Mouse (Mus musculus): ENCODE data around the gene F10. TPM values are rescaled to one million over a fixed set of nuclear protein-coding genes. Genes with fewer than 3 reads are reported as not detected.

F10 gene
- polyA plus RNA-seq, 2 experiments = 43.2 to 70.8 TPM

- no peak overlapping the region for H3K27ac ChIP-seq
- H3K9ac ChIP-seq (replicated peaks) = no peak overlapping the region
- no peak for TF ChIP-seq EP300 (IDR thresholded peaks at IDR 0.05; ENCODE audit: low read depth)
- no peaks in the 10 kb centered on the region for H3K27me3 ChIP-seq (ENCODE audit: control insufficient read depth, insufficient read depth, low read length)
- H3K4me2 ChIP-seq (ENCODE audit: low read depth) = no peak overlapping the region
- H3K36me3 ChIP-seq (replicated peaks; ENCODE audit: control insufficient read depth, insufficient read depth, low read depth) = no peaks in the 10 kb centered on the region
- ATAC-seq (ENCODE audit: insufficient read depth) (no peak), DNase-seq (ENCODE audit: low read depth in 3 of 3, low spot score in 3 of 3) (no peak)
- no peaks in the 10 kb centered on the region for H3K4me1 ChIP-seq (replicated peaks; ENCODE audit: control insufficient read depth in 2 of 2, insufficient read depth in 2 of 2, low read length in 1 of 2)
- 51% methylated on average over 5 of the region's 5 CpGs for WGBS (ENCODE audit: insufficient replicate concordance)
- H3K9me3 ChIP-seq (ENCODE audit: control insufficient read depth, low read length) = no peaks in the 10 kb centered on the region
- no peak overlapping the region for H3K4me3 ChIP-seq (ENCODE audit: insufficient read depth in 1 of 2, low read depth in 2 of 2, low read length in 2 of 2)
Observed at GRCm38 (mm10) chr8:12995481-12995880, 41.6 kb upstream of the F10 start.

DNA sequence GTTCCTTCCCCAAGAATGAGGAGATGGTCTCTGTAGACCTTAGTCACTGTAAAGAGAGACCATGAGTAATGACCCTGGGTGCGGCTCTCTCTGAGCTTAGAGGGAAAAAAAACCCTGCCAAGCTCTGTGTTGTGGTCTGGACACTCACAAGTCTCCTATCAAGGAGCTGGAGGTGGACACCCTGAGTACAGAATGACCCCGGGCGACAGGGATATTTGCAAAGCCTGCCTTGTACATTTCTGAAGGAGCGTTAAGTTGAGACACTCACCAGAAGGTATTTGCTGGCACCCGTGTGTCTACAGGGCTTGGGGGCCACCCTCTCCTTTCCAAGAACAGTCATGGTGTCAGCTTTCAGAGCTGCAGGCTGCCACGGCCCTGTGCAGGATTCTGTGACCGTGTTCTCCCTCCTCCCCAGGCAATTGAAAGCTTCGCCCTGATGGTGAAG is 40.3 kb upstream of the F10 start:
- no peak overlapping the region for H3K4me3 ChIP-seq (ENCODE audit: insufficient read depth in 1 of 2, low read depth in 2 of 2, low read length in 2 of 2)
- H3K4me2 ChIP-seq (ENCODE audit: low read depth) = no peak overlapping the region
- H3K4me1 ChIP-seq (replicated peaks; ENCODE audit: control insufficient read depth in 2 of 2, insufficient read depth in 2 of 2, low read length in 1 of 2) = no peaks in the 10 kb centered on the region
- no peak for TF ChIP-seq EP300 (IDR thresholded peaks at IDR 0.05; ENCODE audit: low read depth)
- no peak for TF ChIP-seq CTCF (IDR thresholded peaks at IDR 0.05; ENCODE audit: low read depth)
- no peaks in the 10 kb centered on the region for H3K36me3 ChIP-seq (replicated peaks; ENCODE audit: control insufficient read depth, insufficient read depth, low read depth)
- no peaks in the 10 kb centered on the region for H3K9me3 ChIP-seq (ENCODE audit: control insufficient read depth, low read length)
- no peaks in the 10 kb centered on the region for H3K27me3 ChIP-seq (ENCODE audit: control insufficient read depth, insufficient read depth, low read length)
- no peak overlapping the region for H3K9ac ChIP-seq (replicated peaks)
- WGBS (ENCODE audit: insufficient replicate concordance) = 52% methylated on average over 8 of the region's 8 CpGs
- no peak for ATAC-seq (ENCODE audit: insufficient read depth)
- DNase-seq (ENCODE audit: low read depth in 3 of 3, low spot score in 3 of 3) = no peak
- no peak overlapping the region for H3K27ac ChIP-seq

DNA sequence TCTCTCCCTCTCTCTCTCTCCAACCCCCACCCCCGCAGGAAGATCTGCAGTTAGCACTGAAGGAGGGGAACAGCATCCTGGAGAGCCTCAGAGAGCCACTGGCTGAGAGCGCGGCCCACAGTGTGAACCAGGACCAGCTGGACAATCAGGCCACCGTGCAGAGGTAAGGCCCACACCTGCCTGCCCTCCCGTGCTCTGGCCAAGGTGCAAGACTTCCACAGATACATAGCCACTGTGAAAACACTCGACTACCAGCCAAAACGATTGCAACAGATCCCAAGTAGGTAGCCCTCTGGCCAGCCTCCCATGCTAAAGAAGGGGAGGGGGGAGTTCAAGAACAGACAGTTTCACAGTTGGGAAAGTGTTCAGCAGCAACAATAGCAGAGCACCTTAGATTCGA is 38.8 kb upstream of the F10 start:
- H3K9me3 ChIP-seq (ENCODE audit: control insufficient read depth, low read length) = no peaks in the 10 kb centered on the region
- DNase-seq (ENCODE audit: low read depth in 3 of 3, low spot score in 3 of 3) (no peak), ATAC-seq (ENCODE audit: insufficient read depth) (no peak)
- H3K27ac ChIP-seq = no peak overlapping the region
- H3K9ac ChIP-seq (replicated peaks) = no peak overlapping the region
- no peak overlapping the region for H3K4me2 ChIP-seq (ENCODE audit: low read depth)
- no peaks in the 10 kb centered on the region for H3K36me3 ChIP-seq (replicated peaks; ENCODE audit: control insufficient read depth, insufficient read depth, low read depth)
- WGBS (ENCODE audit: insufficient replicate concordance) = 58% methylated on average over 8 of the region's 8 CpGs
- H3K4me3 ChIP-seq (ENCODE audit: insufficient read depth in 1 of 2, low read depth in 2 of 2, low read length in 2 of 2) = no peak overlapping the region
- no peaks in the 10 kb centered on the region for H3K27me3 ChIP-seq (ENCODE audit: control insufficient read depth, insufficient read depth, low read length)
- no peaks in the 10 kb centered on the region for H3K4me1 ChIP-seq (replicated peaks; ENCODE audit: control insufficient read depth in 2 of 2, insufficient read depth in 2 of 2, low read length in 1 of 2)
- no peak for TF ChIP-seq EP300 (IDR thresholded peaks at IDR 0.05; ENCODE audit: low read depth)
- no peak for TF ChIP-seq CTCF (IDR thresholded peaks at IDR 0.05; ENCODE audit: low read depth)

- H3K36me3 ChIP-seq (replicated peaks; ENCODE audit: control insufficient read depth, insufficient read depth, low read depth) = no peaks in the 10 kb centered on the region
- no peak overlapping the region for H3K9ac ChIP-seq (replicated peaks)
- no peaks in the 10 kb centered on the region for H3K4me1 ChIP-seq (replicated peaks; ENCODE audit: control insufficient read depth in 2 of 2, insufficient read depth in 2 of 2, low read length in 1 of 2)
- DNase-seq (ENCODE audit: low read depth in 3 of 3, low spot score in 3 of 3) = no peak
- H3K27me3 ChIP-seq (ENCODE audit: control insufficient read depth, insufficient read depth, low read length) = no peaks in the 10 kb centered on the region
- no peak for TF ChIP-seq CTCF (IDR thresholded peaks at IDR 0.05; ENCODE audit: low read depth)
- TF ChIP-seq EP300 (IDR thresholded peaks at IDR 0.05; ENCODE audit: low read depth) = no peak
- ATAC-seq (ENCODE audit: insufficient read depth) = no peak
- H3K4me3 ChIP-seq (ENCODE audit: insufficient read depth in 1 of 2, low read depth in 2 of 2, low read length in 2 of 2) = no peak overlapping the region
- 46% methylated on average over 9 of the region's 9 CpGs for WGBS (ENCODE audit: insufficient replicate concordance)
- no peak overlapping the region for H3K27ac ChIP-seq
- H3K9me3 ChIP-seq (ENCODE audit: control insufficient read depth, low read length) = no peaks in the 10 kb centered on the region
- H3K4me2 ChIP-seq (ENCODE audit: low read depth) = no peak overlapping the region
Observed at GRCm38 (mm10) chr8:12999793-13000192, 37.3 kb upstream of the F10 start.

- ATAC-seq (ENCODE audit: insufficient read depth) (no peak), DNase-seq (ENCODE audit: low read depth in 3 of 3, low spot score in 3 of 3) (no peak)
- H3K4me1 ChIP-seq (replicated peaks; ENCODE audit: control insufficient read depth in 2 of 2, insufficient read depth in 2 of 2, low read length in 1 of 2) = no peaks in the 10 kb centered on the region
- H3K4me3 ChIP-seq (ENCODE audit: insufficient read depth in 1 of 2, low read depth in 2 of 2, low read length in 2 of 2) = no peak overlapping the region
- H3K4me2 ChIP-seq (ENCODE audit: low read depth) = no peak overlapping the region
- H3K27me3 ChIP-seq (ENCODE audit: control insufficient read depth, insufficient read depth, low read length) = no peaks in the 10 kb centered on the region
- H3K9ac ChIP-seq (replicated peaks) = no peak overlapping the region
- no peak for TF ChIP-seq EP300 (IDR thresholded peaks at IDR 0.05; ENCODE audit: low read depth)
- no peak for TF ChIP-seq CTCF (IDR thresholded peaks at IDR 0.05; ENCODE audit: low read depth)
- no peak overlapping the region for H3K27ac ChIP-seq
- no peaks in the 10 kb centered on the region for H3K9me3 ChIP-seq (ENCODE audit: control insufficient read depth, low read length)
- no peaks in the 10 kb centered on the region for H3K36me3 ChIP-seq (replicated peaks; ENCODE audit: control insufficient read depth, insufficient read depth, low read depth)
- 50% methylated on average over 4 of the region's 4 CpGs for WGBS (ENCODE audit: insufficient replicate concordance)
Observed at GRCm38 (mm10) chr8:13007458-13007857, 29.6 kb upstream of the F10 start.

Data from liver, embryonic 14.5 days (tissue).